Mouse (Mus musculus): ENCODE measurements at regions not wholly inside any gene's neighbourhood (a gene's known extent, or its start where the extent isn't known, plus 50 kb on each side); places are given as distances from the start of the nearest gene placed in this dataset.

GRCm38 (mm10) chr1:121226466-121227232, 105.7 kb downstream of the Insig2 start:
- no peak for TF ChIP-seq CTCF (IDR thresholded peaks at IDR 0.05; ENCODE audit: low read depth)
- no peak for TF ChIP-seq EP300 (optimal IDR thresholded peaks at IDR 0.05)

Data from stomach, postnatal 0 days (tissue).